Mouse (Mus musculus): ENCODE measurements around the gene Rnf13. TPM values are rescaled to one million over a fixed set of nuclear protein-coding genes. Genes with fewer than 3 reads are reported as not detected.

Gene Rnf13
- 43.9 and 46.5 TPM in 2 replicates for polyA plus RNA-seq (2016; fragmentation: Nextera tagmentation; extraction: Ambion mirVana)

DNA sequence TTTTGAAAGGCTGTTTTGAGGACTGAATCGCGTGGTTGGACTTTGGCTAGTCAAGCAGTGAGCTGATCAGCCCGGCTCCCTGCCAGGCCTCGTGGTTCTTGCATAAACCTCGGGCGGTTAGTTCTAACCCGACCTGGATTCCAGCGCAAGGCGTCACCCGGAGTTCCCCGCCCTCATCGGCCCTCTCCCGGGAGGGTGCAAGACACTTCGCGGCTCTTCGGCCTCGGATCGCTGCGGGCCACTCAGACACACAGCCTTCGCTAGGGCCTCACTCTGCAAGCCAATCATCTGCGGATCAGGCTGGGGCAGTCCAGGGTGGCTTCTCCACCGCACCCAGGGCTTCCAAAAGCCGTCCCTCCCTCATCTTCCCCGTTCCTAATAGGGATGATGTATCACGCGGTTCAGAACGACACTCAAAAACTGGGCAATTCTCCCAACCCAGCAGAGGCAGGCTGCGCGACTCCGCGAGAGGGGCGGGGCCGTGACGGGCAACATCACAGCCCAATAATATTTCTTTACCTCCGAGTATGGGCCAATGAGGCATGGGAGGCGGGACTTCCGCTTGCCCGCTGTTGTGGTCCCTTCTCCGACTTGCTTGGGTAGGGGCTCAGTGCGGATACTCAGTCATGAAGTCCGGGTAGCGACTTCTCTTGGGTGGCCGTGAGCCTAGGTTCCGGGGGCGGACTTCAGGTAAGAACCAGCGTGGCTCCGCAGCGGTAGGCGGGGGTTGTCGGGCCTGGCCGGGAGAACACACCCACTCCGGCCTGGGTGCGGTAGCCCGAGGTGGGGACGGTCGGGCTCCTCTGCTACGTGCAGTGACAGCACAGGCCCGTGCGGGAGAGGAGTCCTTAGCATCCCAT lies at the start of gene Rnf13:
Rnf13 (plus strand) TSS at position 552 of the 860 bp plus-strand sequence.
- Histone ChIP-seq H3K27ac (replicated peaks) (peak within 1 kb of the TSS; percentile 95), H3K27me3 (ENCODE audit: low read depth, poor library complexity, severe bottlenecking) (no peaks in the 10 kb centered on the region), H3K4me1 (peaks cover 25% of the 10 kb centered on the region), H3K36me3 (no peaks in the 10 kb centered on the region), H3K4me3 (peak within 1 kb of the TSS; percentile 86), H3K9me3 (replicated peaks) (no peaks in the 10 kb centered on the region)
- DNase-seq (ENCODE audit: low spot score), result peak; percentile 97
- WGBS, result under 1% methylated on average over 59 of the region's 59 CpGs

DNA sequence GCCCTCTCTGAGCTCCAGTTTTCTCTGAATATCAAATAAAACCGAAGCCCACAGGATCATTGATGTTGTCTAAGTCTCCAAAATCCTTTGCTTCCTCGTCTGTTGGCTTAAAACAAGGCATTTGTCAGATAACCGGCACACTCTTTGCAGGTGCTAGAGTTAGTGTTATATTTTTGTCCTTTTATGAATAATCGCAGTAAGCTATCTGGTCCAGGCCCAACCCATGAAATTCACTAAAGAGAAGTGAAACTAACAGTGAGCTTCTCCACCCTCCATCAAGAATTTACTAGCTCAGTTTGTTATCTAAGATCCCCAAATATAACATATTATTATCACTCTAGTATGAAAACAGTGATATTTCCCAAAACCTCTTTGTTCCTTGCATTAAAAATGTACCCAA lies 44.1 kb upstream of the Rnf13 start:
- Histone ChIP-seq H3K9me3 (replicated peaks) (no peaks in the 10 kb centered on the region), H3K27ac (replicated peaks) (no peak overlapping the region), H3K36me3 (no peaks in the 10 kb centered on the region), H3K4me3 (no peak overlapping the region), H3K27me3 (ENCODE audit: low read depth, poor library complexity, severe bottlenecking) (no peaks in the 10 kb centered on the region), H3K4me1 (no peaks in the 10 kb centered on the region)
- 91% methylated on average over 4 of the region's 4 CpGs for WGBS
- no peak for DNase-seq (ENCODE audit: low spot score)

GRCm38 (mm10) chr3:57692719-57693118 lies 43.1 kb upstream of the Rnf13 start, which contains the start of gene Ankub1:
Ankub1 (minus strand) TSS chr3:57692799.
- no peaks in the 10 kb centered on the region for H3K27me3 ChIP-seq (ENCODE audit: low read depth, poor library complexity, severe bottlenecking)
- DNase-seq (ENCODE audit: low spot score), result no peak

GRCm38 (mm10) chr3:57696249-57696648 lies 39.6 kb upstream of the Rnf13 start:
- Histone ChIP-seq H3K36me3 (no peaks in the 10 kb centered on the region), H3K27ac (replicated peaks) (no peak overlapping the region), H3K9me3 (replicated peaks) (no peaks in the 10 kb centered on the region), H3K4me3 (no peak overlapping the region), H3K4me1 (no peaks in the 10 kb centered on the region), H3K27me3 (ENCODE audit: low read depth, poor library complexity, severe bottlenecking) (no peaks in the 10 kb centered on the region)
- 89% methylated on average over 4 of the region's 4 CpGs for WGBS
- no peak for DNase-seq (ENCODE audit: low spot score)

More at GRCm38 (mm10) chr3:57692719-57693118, 43.1 kb upstream of the Rnf13 start, which contains the start of gene Ankub1:
- WGBS, result 75% methylated on average over 2 of the region's 2 CpGs
- H3K36me3 ChIP-seq, result no peaks in the 10 kb centered on the region
- no peaks in the 10 kb centered on the region for H3K9me3 ChIP-seq (replicated peaks)
- no peak within 1 kb of the TSS for H3K27ac ChIP-seq (replicated peaks)
- H3K4me3 ChIP-seq, result no peak within 1 kb of the TSS
- no peaks in the 10 kb centered on the region for H3K4me1 ChIP-seq

GRCm38 (mm10) chr3:57696779-57697178 lies 39.1 kb upstream of the Rnf13 start:
- Histone ChIP-seq H3K27ac (replicated peaks) (no peak overlapping the region), H3K27me3 (ENCODE audit: low read depth, poor library complexity, severe bottlenecking) (no peaks in the 10 kb centered on the region), H3K4me1 (no peaks in the 10 kb centered on the region), H3K9me3 (replicated peaks) (no peaks in the 10 kb centered on the region), H3K4me3 (no peak overlapping the region), H3K36me3 (no peaks in the 10 kb centered on the region)
- WGBS, result 95% methylated on average over 9 of the region's 9 CpGs
- DNase-seq (ENCODE audit: low spot score), result no peak

GRCm38 (mm10) chr3:57714151-57714550 lies 21.7 kb upstream of the Rnf13 start:
- no peaks in the 10 kb centered on the region for H3K27me3 ChIP-seq (ENCODE audit: low read depth, poor library complexity, severe bottlenecking)
- H3K9me3 ChIP-seq (replicated peaks), result no peaks in the 10 kb centered on the region
- no peaks in the 10 kb centered on the region for H3K36me3 ChIP-seq
- no peaks in the 10 kb centered on the region for H3K4me1 ChIP-seq
- no peak overlapping the region for H3K27ac ChIP-seq (replicated peaks)
- 92% methylated on average over 6 of the region's 6 CpGs for WGBS
- H3K4me3 ChIP-seq, result no peak overlapping the region
- no peak for DNase-seq (ENCODE audit: low spot score)

- Histone ChIP-seq H3K36me3 (no peaks in the 10 kb centered on the region), H3K4me3 (no peak overlapping the region), H3K4me1 (peaks cover 18% of the 10 kb centered on the region), H3K9me3 (replicated peaks) (no peaks in the 10 kb centered on the region), H3K27me3 (ENCODE audit: low read depth, poor library complexity, severe bottlenecking) (no peaks in the 10 kb centered on the region), H3K27ac (replicated peaks) (no peak overlapping the region)
- WGBS, result 88% methylated on average over 5 of the region's 5 CpGs
- no peak for DNase-seq (ENCODE audit: low spot score)
These were observed 3.5 kb upstream of the Rnf13 start for GRCm38 (mm10) chr3:57732206-57732915.

- Histone ChIP-seq H3K27me3 (ENCODE audit: low read depth, poor library complexity, severe bottlenecking) (no peaks in the 10 kb centered on the region), H3K4me3 (peak overlapping the region; percentile 86), H3K4me1 (peaks cover 25% of the 10 kb centered on the region), H3K9me3 (replicated peaks) (no peaks in the 10 kb centered on the region), H3K27ac (replicated peaks) (peak overlapping the region; percentile 95), H3K36me3 (no peaks in the 10 kb centered on the region)
- 5% methylated on average over 13 of the region's 13 CpGs for WGBS
- peak; percentile 12 for DNase-seq (ENCODE audit: low spot score)
These were observed 695 bp downstream of the Rnf13 start for GRCm38 (mm10) chr3:57736419-57737095.

GRCm38 (mm10) chr3:57739830-57740229 lies 4.0 kb downstream of the Rnf13 start:
- 98% methylated on average over 1 of the region's 1 CpGs for WGBS
- Histone ChIP-seq H3K4me1 (peaks cover 24% of the 10 kb centered on the region), H3K4me3 (no peak overlapping the region), H3K27ac (replicated peaks) (no peak overlapping the region), H3K36me3 (no peaks in the 10 kb centered on the region), H3K9me3 (replicated peaks) (no peaks in the 10 kb centered on the region), H3K27me3 (ENCODE audit: low read depth, poor library complexity, severe bottlenecking) (no peaks in the 10 kb centered on the region)
- DNase-seq (ENCODE audit: low spot score), result no peak

DNA sequence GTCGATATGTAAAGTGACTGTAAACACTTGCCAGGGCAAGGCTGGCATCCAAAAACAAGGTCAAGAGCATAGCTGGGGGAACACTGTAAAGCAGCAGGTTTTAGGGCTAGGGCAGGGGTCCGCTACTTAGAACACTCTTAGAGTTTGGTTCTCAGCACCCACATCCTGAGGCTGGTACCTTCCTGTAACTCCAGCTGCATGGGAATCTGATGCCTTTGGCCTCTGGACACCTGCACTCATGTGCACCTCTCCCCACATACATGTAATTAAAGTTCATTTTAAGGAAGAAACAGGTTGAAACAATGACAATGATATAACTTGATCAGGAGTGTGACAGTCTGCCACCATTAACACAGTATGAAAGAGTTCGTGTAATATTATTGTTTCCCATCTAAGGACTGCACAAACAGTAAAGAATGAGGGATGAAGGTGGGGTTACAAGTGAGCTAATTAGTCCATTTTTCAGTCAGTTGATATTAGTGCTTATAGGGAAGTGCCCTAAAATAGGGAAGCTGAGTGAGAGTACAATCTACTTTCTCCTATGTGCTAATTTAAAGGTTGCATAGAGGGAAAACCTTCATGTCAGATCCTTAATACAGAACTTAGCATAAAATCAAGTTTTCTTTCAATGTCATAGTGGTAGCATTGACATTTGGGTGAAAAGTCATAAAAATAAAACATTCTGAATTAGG lies 12.9 kb downstream of the Rnf13 start:
- Histone ChIP-seq H3K36me3 (peaks cover 8% of the 10 kb centered on the region; the same call in 1 of the 2 replicates), H3K27me3 (ENCODE audit: low read depth, poor library complexity, severe bottlenecking) (no peaks in the 10 kb centered on the region), H3K4me1 (no peaks in the 10 kb centered on the region), H3K4me3 (no peak overlapping the region), H3K27ac (replicated peaks) (no peak overlapping the region), H3K9me3 (replicated peaks) (peaks cover 10% of the 10 kb centered on the region; the same call in 1 of the 2 replicates)
- DNase-seq (ENCODE audit: low spot score), result no peak
- 95% methylated on average over 3 of the region's 3 CpGs for WGBS

DNA sequence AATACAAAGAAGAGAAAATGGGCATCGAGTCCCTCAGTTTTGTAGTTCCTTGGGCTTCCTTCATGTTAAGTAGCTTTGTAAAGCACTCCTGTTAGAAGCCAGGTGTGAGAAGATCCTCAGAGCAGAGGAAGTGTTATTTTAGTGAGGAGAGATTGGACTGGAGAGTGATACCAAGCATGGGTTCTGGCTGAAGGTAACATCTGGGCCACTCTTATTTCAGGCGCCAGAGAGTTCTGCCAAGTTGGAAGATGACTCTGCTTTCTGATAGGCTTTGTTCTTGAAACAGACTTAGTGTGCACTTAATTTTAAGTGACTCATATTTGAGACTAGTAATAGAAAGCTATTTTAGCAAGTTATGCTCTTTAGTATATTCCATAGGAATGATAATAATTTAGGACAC lies 41.1 kb downstream of the Rnf13 start:
- H3K4me1 ChIP-seq, result no peaks in the 10 kb centered on the region
- 0 out of 2 replicates have a peak, but pooled peaks cover 2% of the 10 kb centered on the region for H3K36me3 ChIP-seq
- H3K4me3 ChIP-seq, result no peak overlapping the region
- WGBS, result 88% methylated on average over 2 of the region's 2 CpGs
- H3K27ac ChIP-seq (replicated peaks), result no peak overlapping the region
- no peak for DNase-seq (ENCODE audit: low spot score)
- H3K9me3 ChIP-seq (replicated peaks), result no peaks in the 10 kb centered on the region
- no peaks in the 10 kb centered on the region for H3K27me3 ChIP-seq (ENCODE audit: low read depth, poor library complexity, severe bottlenecking)

- H3K4me1 ChIP-seq, result peaks cover 3% of the 10 kb centered on the region; the same call in 1 of the 2 replicates
- no peaks in the 10 kb centered on the region for H3K27me3 ChIP-seq (ENCODE audit: low read depth, poor library complexity, severe bottlenecking)
- no peak overlapping the region for H3K4me3 ChIP-seq
- no peaks in the 10 kb centered on the region for H3K36me3 ChIP-seq
- no peak for DNase-seq (ENCODE audit: low spot score)
- H3K27ac ChIP-seq (replicated peaks), result no peak overlapping the region
- no peaks in the 10 kb centered on the region for H3K9me3 ChIP-seq (replicated peaks)
- WGBS, result 85% methylated on average over 4 of the region's 4 CpGs
These were observed 52.6 kb downstream of the Rnf13 start for GRCm38 (mm10) chr3:57788472-57788871.

All from midbrain, embryonic 10.5 days (tissue).